Mouse (Mus musculus): ENCODE measurements around the gene Arcn1. TPM values are rescaled to one million over a fixed set of nuclear protein-coding genes. Genes with fewer than 3 reads are reported as not detected.

The Arcn1 gene
- polyA plus RNA-seq, 1 experiment, result 46.6 TPM

GRCm38 (mm10) chr9:44805536-44805935 is 37.9 kb upstream of the Arcn1 start:
- H3K79me3 ChIP-seq (ENCODE audit: low read depth), result no peaks in the 10 kb centered on the region
- H3K79me2 ChIP-seq (ENCODE audit: control insufficient read depth, insufficient read depth), result no peaks in the 10 kb centered on the region
- no peak for TF ChIP-seq MYOD1 (IDR thresholded peaks at IDR 0.05; ENCODE audit: control insufficient read depth, insufficient read length, low read depth)
- no peak for TF ChIP-seq CTCF (IDR thresholded peaks at IDR 0.05; ENCODE audit: control insufficient read depth, insufficient read depth, insufficient read length)
- no peak for TF ChIP-seq USF1 (IDR thresholded peaks at IDR 0.05; ENCODE audit: low read depth)
- no peak for TF ChIP-seq FOSL1 (IDR thresholded peaks at IDR 0.05; ENCODE audit: insufficient read depth, low read length, poor library complexity, severe bottlenecking)
- TF ChIP-seq MYOG (IDR thresholded peaks at IDR 0.05; ENCODE audit: control insufficient read depth, extremely low read depth, insufficient read length), result no peak
- no peak for TF ChIP-seq MAX (IDR thresholded peaks at IDR 0.05)
- no peak for TF ChIP-seq CEBPB (IDR thresholded peaks at IDR 0.05; ENCODE audit: low read depth)
- no peaks in the 10 kb centered on the region for H3K27me3 ChIP-seq (ENCODE audit: control insufficient read depth, insufficient read depth, insufficient read length)
- no peak overlapping the region for H3K4me3 ChIP-seq (ENCODE audit: insufficient read depth, poor library complexity, severe bottlenecking)
- no peak overlapping the region for H3ac ChIP-seq (ENCODE audit: control insufficient read depth, insufficient read length, low read depth)
- H3K36me3 ChIP-seq (ENCODE audit: control insufficient read depth, insufficient read depth), result peaks cover 58% of the 10 kb centered on the region

GRCm38 (mm10) chr9:44804678-44805077 is 37.0 kb upstream of the Arcn1 start:
- no peaks in the 10 kb centered on the region for H3K79me3 ChIP-seq (ENCODE audit: low read depth)
- no peak overlapping the region for H3K4me3 ChIP-seq (ENCODE audit: insufficient read depth, poor library complexity, severe bottlenecking)
- H3ac ChIP-seq (ENCODE audit: control insufficient read depth, insufficient read length, low read depth), result no peak overlapping the region
- no peaks in the 10 kb centered on the region for H3K27me3 ChIP-seq (ENCODE audit: control insufficient read depth, insufficient read depth, insufficient read length)
- H3K36me3 ChIP-seq (ENCODE audit: control insufficient read depth, insufficient read depth), result peaks cover 49% of the 10 kb centered on the region
- TF ChIP-seq USF1 (IDR thresholded peaks at IDR 0.05; ENCODE audit: low read depth) (no peak), FOSL1 (IDR thresholded peaks at IDR 0.05; ENCODE audit: insufficient read depth, low read length, poor library complexity, severe bottlenecking) (no peak), MAX (IDR thresholded peaks at IDR 0.05) (no peak), CEBPB (IDR thresholded peaks at IDR 0.05; ENCODE audit: low read depth) (no peak), CTCF (IDR thresholded peaks at IDR 0.05; ENCODE audit: control insufficient read depth, insufficient read depth, insufficient read length) (no peak), MYOD1 (IDR thresholded peaks at IDR 0.05; ENCODE audit: control insufficient read depth, insufficient read length, low read depth) (no peak), MYOG (IDR thresholded peaks at IDR 0.05; ENCODE audit: control insufficient read depth, extremely low read depth, insufficient read length) (no peak)
- no peaks in the 10 kb centered on the region for H3K79me2 ChIP-seq (ENCODE audit: control insufficient read depth, insufficient read depth)

- Histone ChIP-seq H3K4me3 (ENCODE audit: insufficient read depth, poor library complexity, severe bottlenecking) (no peak within 1 kb of the TSS), H3K36me3 (ENCODE audit: control insufficient read depth, insufficient read depth) (peaks cover 32% of the 10 kb centered on the region), H3K79me2 (ENCODE audit: control insufficient read depth, insufficient read depth) (no peaks in the 10 kb centered on the region), H3ac (ENCODE audit: control insufficient read depth, insufficient read length, low read depth) (no peak within 1 kb of the TSS), H3K27me3 (ENCODE audit: control insufficient read depth, insufficient read depth, insufficient read length) (no peaks in the 10 kb centered on the region), H3K79me3 (ENCODE audit: low read depth) (no peaks in the 10 kb centered on the region)
- TF ChIP-seq MYOD1 (IDR thresholded peaks at IDR 0.05; ENCODE audit: control insufficient read depth, insufficient read length, low read depth) (no peak), FOSL1 (IDR thresholded peaks at IDR 0.05; ENCODE audit: insufficient read depth, low read length, poor library complexity, severe bottlenecking) (no peak), MYOG (IDR thresholded peaks at IDR 0.05; ENCODE audit: control insufficient read depth, extremely low read depth, insufficient read length) (no peak), CTCF (IDR thresholded peaks at IDR 0.05; ENCODE audit: control insufficient read depth, insufficient read depth, insufficient read length) (no peak), CEBPB (IDR thresholded peaks at IDR 0.05; ENCODE audit: low read depth) (no peak), USF1 (IDR thresholded peaks at IDR 0.05; ENCODE audit: low read depth) (no peak), MAX (IDR thresholded peaks at IDR 0.05) (no peak)
Observed at GRCm38 (mm10) chr9:44802808-44803450, 35.3 kb upstream of the Arcn1 start, which contains the start of gene Ttc36. TSS of gene Ttc36 (minus strand) at chr9:44803072.

GRCm38 (mm10) chr9:44801669-44802068 is 34.0 kb upstream of the Arcn1 start:
- Histone ChIP-seq H3K4me3 (ENCODE audit: insufficient read depth, poor library complexity, severe bottlenecking) (no peak overlapping the region), H3K79me3 (ENCODE audit: low read depth) (no peaks in the 10 kb centered on the region), H3K79me2 (ENCODE audit: control insufficient read depth, insufficient read depth) (no peaks in the 10 kb centered on the region), H3K27me3 (ENCODE audit: control insufficient read depth, insufficient read depth, insufficient read length) (no peaks in the 10 kb centered on the region), H3ac (ENCODE audit: control insufficient read depth, insufficient read length, low read depth) (no peak overlapping the region), H3K36me3 (ENCODE audit: control insufficient read depth, insufficient read depth) (peaks cover 19% of the 10 kb centered on the region)
- TF ChIP-seq MYOG (IDR thresholded peaks at IDR 0.05; ENCODE audit: control insufficient read depth, extremely low read depth, insufficient read length) (no peak), MAX (IDR thresholded peaks at IDR 0.05) (no peak), CTCF (IDR thresholded peaks at IDR 0.05; ENCODE audit: control insufficient read depth, insufficient read depth, insufficient read length) (no peak), CEBPB (IDR thresholded peaks at IDR 0.05; ENCODE audit: low read depth) (no peak), USF1 (IDR thresholded peaks at IDR 0.05; ENCODE audit: low read depth) (no peak), MYOD1 (IDR thresholded peaks at IDR 0.05; ENCODE audit: control insufficient read depth, insufficient read length, low read depth) (no peak)

GRCm38 (mm10) chr9:44799958-44800324 is 32.3 kb upstream of the Arcn1 start:
- no peak for TF ChIP-seq MYOD1 (IDR thresholded peaks at IDR 0.05; ENCODE audit: control insufficient read depth, insufficient read length, low read depth)
- TF ChIP-seq MYOG (IDR thresholded peaks at IDR 0.05; ENCODE audit: control insufficient read depth, extremely low read depth, insufficient read length), result no peak
- no peak for TF ChIP-seq USF1 (IDR thresholded peaks at IDR 0.05; ENCODE audit: low read depth)
- TF ChIP-seq FOSL1 (IDR thresholded peaks at IDR 0.05; ENCODE audit: insufficient read depth, low read length, poor library complexity, severe bottlenecking), result no peak
- TF ChIP-seq CEBPB (IDR thresholded peaks at IDR 0.05; ENCODE audit: low read depth), result no peak
- TF ChIP-seq CTCF (IDR thresholded peaks at IDR 0.05; ENCODE audit: control insufficient read depth, insufficient read depth, insufficient read length), result no peak
- no peak for TF ChIP-seq MAX (IDR thresholded peaks at IDR 0.05)
- no peak overlapping the region for H3K4me3 ChIP-seq (ENCODE audit: insufficient read depth, poor library complexity, severe bottlenecking)
- H3K27me3 ChIP-seq (ENCODE audit: control insufficient read depth, insufficient read depth, insufficient read length), result no peaks in the 10 kb centered on the region
- H3K79me3 ChIP-seq (ENCODE audit: low read depth), result no peaks in the 10 kb centered on the region
- no peaks in the 10 kb centered on the region for H3K79me2 ChIP-seq (ENCODE audit: control insufficient read depth, insufficient read depth)
- H3K36me3 ChIP-seq (ENCODE audit: control insufficient read depth, insufficient read depth), result peaks cover 5% of the 10 kb centered on the region
- no peak overlapping the region for H3ac ChIP-seq (ENCODE audit: control insufficient read depth, insufficient read length, low read depth)

Measured in C2C12 (cell line).